Mouse (Mus musculus) olfactory bulb, adult 2 months (tissue): Measurements from ENCODE around the gene Mxi1.

Experiments
- CTCF ChIP-seq: fragments of 200-500 bp; IDR thresholded peaks from 2 replicates; pipeline ENCODE4 v1.5.1; 2012; ENCODE audit warnings: low read depth, mild to moderate bottlenecking, low read length, moderate library complexity; ENCODE audit not compliant: insufficient read depth
- POLR2A ChIP-seq: fragments of 200-500 bp; IDR thresholded peaks from 2 replicates; pipeline ENCODE4 v1.6.1; 2012; ENCODE audit warnings: mild to moderate bottlenecking, low read depth, low read length, moderate library complexity; ENCODE audit not compliant: insufficient read depth

GRCm38 (mm10) chr19:53324866-53325265 is 14.5 kb downstream of the Mxi1 start:
- TF ChIP-seq CTCF (no peak), POLR2A (no peak)
